In genomic region chr2:15112741-15113140, GRCm38 (mm10) we compare ENCODE assay signal across 27 mouse cellular contexts. TPM values are rescaled to one million over a fixed set of nuclear protein-coding genes. Genes with fewer than 3 reads are reported as not detected.
DNase-seq lines count a peak whose midpoint lies in the region; ATAC-seq and TF ChIP-seq lines count a peak whose summit lies in the region.
"Had no signal": no experiment of that assay in that cellular context is flagged by ENCODE, and none has a peak within 500 bp of the region (broad histone marks: within the 10 kb centered on the region; RNA-seq: fewer than 3 reads in every experiment).

No protein-coding gene starts in this region.

- H3K27ac ChIP-seq in intestine, postnatal 0 days (ENCODE audit: low read depth, low read length) = no peak overlapping the region
- H3K27ac ChIP-seq in intestine, embryonic 15.5 days = no peak overlapping the region
- peak overlapping the region; percentile 85 for H3K27ac ChIP-seq in liver, postnatal 0 days (ENCODE audit: low read depth)
- H3K27ac ChIP-seq in liver, embryonic 11.5 days (ENCODE audit: low read depth, low read length) = no peak overlapping the region
- H3K27ac ChIP-seq: embryonic facial prominence, embryonic 13.5 days; embryonic facial prominence, embryonic 15.5 days; forebrain, embryonic 10.5 days; forebrain, embryonic 12.5 days; forebrain, embryonic 15.5 days had no signal

- H3K4me3 ChIP-seq in intestine, postnatal 0 days (ENCODE audit: low read depth, low read length) = no peak overlapping the region
- H3K4me3 ChIP-seq in intestine, embryonic 15.5 days (replicated peaks) = no peak overlapping the region
- no peak overlapping the region for H3K4me3 ChIP-seq in liver, postnatal 0 days (ENCODE audit: low read depth, low read length)
- no peak overlapping the region for H3K4me3 ChIP-seq in liver, embryonic 11.5 days (ENCODE audit: low read depth, low read length)
- H3K4me3 ChIP-seq: embryonic facial prominence, embryonic 13.5 days; embryonic facial prominence, embryonic 15.5 days; erythroblast, embryonic 14.5 days; forebrain, embryonic 10.5 days; forebrain, embryonic 12.5 days; forebrain, embryonic 15.5 days had no signal

- DNase-seq in liver, postnatal 0 days = no peak
- no peak for DNase-seq in liver, embryonic 11.5 days (ENCODE audit: low spot score)
- no peak for DNase-seq in cerebellum, postnatal 25 days
- DNase-seq: adrenal gland, adult 8-10 months; adrenal gland, postnatal 14 days; adrenal gland, postnatal 36 days; B cell, adult 2 months; cerebellum, adult 11-12 months; cerebellum, adult 2 months; cerebellum, adult 9-10 months; cerebellum, postnatal 10 days; cerebellum, postnatal 36 days; embryo, embryonic 11 days; forebrain, postnatal 0 days had no signal

- TF ChIP-seq EP300 in liver, postnatal 0 days (IDR thresholded peaks at IDR 0.05; ENCODE audit: low read depth) = no peak

- H3K27me3 ChIP-seq in intestine, postnatal 0 days (replicated peaks; ENCODE audit: control insufficient read depth, insufficient read depth, low read length) = no peaks in the 10 kb centered on the region
- no peaks in the 10 kb centered on the region for H3K27me3 ChIP-seq in intestine, embryonic 15.5 days (replicated peaks)
- H3K27me3 ChIP-seq in liver, postnatal 0 days (ENCODE audit: insufficient read depth, low read length) = no peaks in the 10 kb centered on the region
- no peaks in the 10 kb centered on the region for H3K27me3 ChIP-seq in liver, embryonic 11.5 days (replicated peaks; ENCODE audit: control insufficient read depth, insufficient read depth, low read length)
- H3K27me3 ChIP-seq: CH12.LX; embryonic facial prominence, embryonic 13.5 days; embryonic facial prominence, embryonic 15.5 days; forebrain, embryonic 12.5 days; forebrain, embryonic 15.5 days; Patski had no signal

- no peaks in the 10 kb centered on the region for H3K9me3 ChIP-seq in intestine, postnatal 0 days (ENCODE audit: control insufficient read depth)
- H3K9me3 ChIP-seq in intestine, embryonic 15.5 days = no peaks in the 10 kb centered on the region
- no peaks in the 10 kb centered on the region for H3K9me3 ChIP-seq in liver, postnatal 0 days (ENCODE audit: low read length)
- no peaks in the 10 kb centered on the region for H3K9me3 ChIP-seq in liver, embryonic 11.5 days (ENCODE audit: control insufficient read depth, low read length)
- H3K9me3 ChIP-seq: embryonic facial prominence, embryonic 13.5 days; embryonic facial prominence, embryonic 15.5 days; forebrain, embryonic 10.5 days; forebrain, embryonic 12.5 days; forebrain, embryonic 15.5 days; G1E had no signal

- TF ChIP-seq CTCF in intestine, postnatal 0 days (IDR thresholded peaks at IDR 0.05; ENCODE audit: low read depth) = no peak
- TF ChIP-seq CTCF in liver, postnatal 0 days (IDR thresholded peaks at IDR 0.05; ENCODE audit: low read depth) = no peak

- H3K4me2 ChIP-seq in intestine, postnatal 0 days (replicated peaks; ENCODE audit: low read depth) = no peak overlapping the region
- no peak overlapping the region for H3K4me2 ChIP-seq in intestine, embryonic 15.5 days (replicated peaks)
- no peak overlapping the region for H3K4me2 ChIP-seq in liver, postnatal 0 days (ENCODE audit: low read depth, low read length)
- no peak overlapping the region for H3K4me2 ChIP-seq in liver, embryonic 11.5 days
- H3K4me2 ChIP-seq: embryonic facial prominence, embryonic 13.5 days; embryonic facial prominence, embryonic 15.5 days; forebrain, embryonic 12.5 days; forebrain, embryonic 15.5 days had no signal

- WGBS in intestine, postnatal 0 days = 76% methylated on average over 6 of the region's 6 CpGs
- WGBS in intestine, embryonic 15.5 days = 90% methylated on average over 6 of the region's 6 CpGs
- 69% methylated on average over 6 of the region's 6 CpGs for WGBS in liver, postnatal 0 days (ENCODE audit: insufficient replicate concordance)
- 86% methylated on average over 6 of the region's 6 CpGs for WGBS in liver, embryonic 11.5 days

- no peaks in the 10 kb centered on the region for H3K36me3 ChIP-seq in intestine, postnatal 0 days (ENCODE audit: control insufficient read depth, insufficient read depth)
- no peaks in the 10 kb centered on the region for H3K36me3 ChIP-seq in intestine, embryonic 15.5 days
- no peaks in the 10 kb centered on the region for H3K36me3 ChIP-seq in liver, postnatal 0 days (replicated peaks; ENCODE audit: insufficient read depth, low read length)
- no peaks in the 10 kb centered on the region for H3K36me3 ChIP-seq in liver, embryonic 11.5 days (ENCODE audit: control insufficient read depth, insufficient read depth, low read length)
- H3K36me3 ChIP-seq: embryonic facial prominence, embryonic 13.5 days; embryonic facial prominence, embryonic 15.5 days; forebrain, embryonic 10.5 days; forebrain, embryonic 12.5 days; forebrain, embryonic 15.5 days; G1E had no signal

- H3K9ac ChIP-seq in intestine, postnatal 0 days (ENCODE audit: low read depth, low read length) = no peak overlapping the region
- no peak overlapping the region for H3K9ac ChIP-seq in intestine, embryonic 15.5 days
- H3K9ac ChIP-seq in liver, postnatal 0 days (replicated peaks) = no peak overlapping the region
- H3K9ac ChIP-seq in liver, embryonic 11.5 days (ENCODE audit: low read depth, low read length) = no peak overlapping the region
- H3K9ac ChIP-seq: embryonic facial prominence, embryonic 13.5 days; embryonic facial prominence, embryonic 15.5 days; forebrain, embryonic 12.5 days; forebrain, embryonic 15.5 days; forebrain, postnatal 0 days had no signal

- no peaks in the 10 kb centered on the region for H3K4me1 ChIP-seq in intestine, postnatal 0 days (replicated peaks; ENCODE audit: control insufficient read depth, insufficient read depth, low read length)
- H3K4me1 ChIP-seq in intestine, embryonic 15.5 days (replicated peaks) = no peaks in the 10 kb centered on the region
- H3K4me1 ChIP-seq in liver, postnatal 0 days (ENCODE audit: insufficient read depth) = no peaks in the 10 kb centered on the region; the same call in 1 of the 2 replicates
- no peaks in the 10 kb centered on the region for H3K4me1 ChIP-seq in liver, embryonic 11.5 days (replicated peaks; ENCODE audit: control insufficient read depth, insufficient read depth, low read length)
- H3K4me1 ChIP-seq: embryonic facial prominence, embryonic 13.5 days; embryonic facial prominence, embryonic 15.5 days; forebrain, embryonic 10.5 days; forebrain, embryonic 12.5 days; forebrain, embryonic 15.5 days had no signal

- peak; percentile 53 for ATAC-seq in intestine, postnatal 0 days
- no peak for ATAC-seq in intestine, embryonic 15.5 days
- peak; percentile 37 for ATAC-seq in liver, postnatal 0 days
- ATAC-seq in liver, embryonic 11.5 days (replicated peaks; ENCODE audit: low FRiP score) = no peak
- ATAC-seq: activated CD4-positive, CD25-positive, alpha-beta regulatory T cell, adult 4 months; CD4-positive, CD25-positive, alpha-beta regulatory T cell, adult 4 months; forebrain, embryonic 15.5 days; forebrain, postnatal 0 days; Patski had no signal

RNA-seq across cellular contexts. Expression of gene Nsun6, which starts 57.9 kb away (rescaled TPM):
- 6.5 and 7.5 TPM in 2 replicates for polyA plus RNA-seq in intestine, postnatal 0 days (2015; fragmentation: Nextera tagmentation; extraction: Ambion mirVana)
- 9.5 and 12.8 TPM in 2 replicates for polyA plus RNA-seq in intestine, embryonic 15.5 days (2015; fragmentation: Nextera tagmentation; extraction: Ambion mirVana)
- 3.8 and 4.6 TPM in 2 replicates for polyA plus RNA-seq in liver, postnatal 0 days (2015; fragmentation: Nextera tagmentation; extraction: Ambion mirVana)
- 7.4 and 9.3 TPM in 2 replicates for polyA plus RNA-seq in liver, embryonic 11.5 days (2014; fragmentation: Nextera tagmentation; extraction: Ambion mirVana)
- polyA plus RNA-seq: erythroblast, embryonic 14.5 days had no signal

Comparison
In these comparisons a context has a peak if more than half of its experiments do, and no peak if none do; other contexts are left out.
1. ATAC-seq: peak in intestine, postnatal 0 days (single experiment) and liver, postnatal 0 days (single experiment); none in intestine, embryonic 15.5 days (single experiment) and liver, embryonic 11.5 days (single experiment).